Mouse (Mus musculus) spleen, adult 2 months (tissue): ENCODE results near the gene Plekhd1. TPM values are rescaled to one million over a fixed set of nuclear protein-coding genes. Genes with fewer than 3 reads are reported as not detected.

Experiments used
- DNase-seq, 2 experiments: peaks; one replicate each; pipeline versions ENCODE4 v3.0.0 to v3.0.0-alpha.2; 2012 to 2021; ENCODE audit warnings: low spot score in 2 of 2, low read depth in 1 of 2
- H3K27ac ChIP-seq: fragments of 200-500 bp; 2 replicates; pipeline ENCODE4 v1.5.1; 2012; ENCODE audit warnings: low read length, inconsistent platforms; ENCODE audit not compliant: insufficient read depth
- H3K27me3 ChIP-seq: fragments of 200-500 bp; 2 replicates; pipeline ENCODE4 v1.6.1; 2012; ENCODE audit warnings: mild to moderate bottlenecking, moderate library complexity, low read length, inconsistent platforms; ENCODE audit not compliant: control insufficient read depth, insufficient read depth
- H3K36me3 ChIP-seq: fragments of 200-500 bp; 2 replicates; pipeline ENCODE4 v1.6.1; 2012; ENCODE audit warnings: mild to moderate bottlenecking, low read length, inconsistent platforms; ENCODE audit not compliant: control insufficient read depth, insufficient read depth
- H3K4me1 ChIP-seq: fragments of 200-500 bp; 2 replicates; pipeline ENCODE4 v1.6.1; 2011; ENCODE audit warnings: inconsistent platforms; ENCODE audit not compliant: control insufficient read depth, insufficient read depth, insufficient read length
- H3K4me3 ChIP-seq: fragments of 200-500 bp; 2 replicates; pipeline ENCODE4 v1.5.1; 2011; ENCODE audit warnings: mild to moderate bottlenecking, inconsistent platforms; ENCODE audit not compliant: insufficient read depth, insufficient read length; ENCODE audit errors: extremely low read depth
- CTCF ChIP-seq: fragments of 200-500 bp; IDR thresholded peaks from 2 replicates; pipeline ENCODE4 v1.5.1; 2011; ENCODE audit warnings: mild to moderate bottlenecking, inconsistent platforms; ENCODE audit not compliant: insufficient read depth, insufficient read length, insufficient replicate concordance; ENCODE audit errors: extremely low read depth
- POLR2A ChIP-seq: fragments of 200-500 bp; IDR thresholded peaks from 2 replicates; pipeline ENCODE4 v1.6.1; 2011; ENCODE audit warnings: low read depth, low read length, inconsistent platforms
- WGBS: fragments of 180-500 bp; shearing (Covaris S2); methylation state at CpG from one replicate; pipeline ENCODE4 v1.1.7; 2018; 5-methylcytosine and 5-hydroxymethylcytosine counted together
- polyA plus RNA-seq: library from polyadenylated mRNA; depleted of rRNA; stranded (reverse); fragments of >200 nt; gene quantifications from 2 replicates; pipeline ENCODE4 v1.2.3, GENCODE M21; 2012

Gene Plekhd1
- polyA plus RNA-seq, 1 experiment, result 0.04 TPM

DNA sequence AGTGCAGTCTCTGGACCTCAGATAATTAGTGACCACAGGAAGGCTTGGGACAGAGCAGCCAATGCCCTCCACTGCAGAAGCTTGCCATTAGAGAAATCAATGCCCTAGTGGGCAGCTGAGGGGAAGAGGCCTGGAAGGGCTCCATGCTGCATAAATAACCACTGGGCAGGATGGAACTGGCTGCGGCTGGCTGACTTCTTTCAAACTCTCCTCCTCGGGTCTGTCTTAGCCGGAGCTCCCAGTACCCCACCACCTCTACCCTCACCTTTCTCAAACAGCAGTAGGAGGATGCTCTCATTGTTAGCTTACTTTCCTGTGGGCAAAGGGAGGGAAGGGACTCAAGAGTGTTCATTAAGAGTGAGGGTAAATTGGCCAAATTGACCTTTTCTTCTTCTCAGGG is 2.6 kb downstream of the Plekhd1 start:
- Histone ChIP-seq H3K27ac (no peak overlapping the region), H3K27me3 (peaks cover 11% of the 10 kb centered on the region), H3K4me1 (peaks cover 5% of the 10 kb centered on the region; the same call in 1 of the 2 replicates), H3K36me3 (no peaks in the 10 kb centered on the region), H3K4me3 (no peak overlapping the region)
- TF ChIP-seq POLR2A, result no peak
- no peak for TF ChIP-seq CTCF
- WGBS, result 82% methylated on average over 3 of the region's 3 CpGs
- no peak for DNase-seq

DNA sequence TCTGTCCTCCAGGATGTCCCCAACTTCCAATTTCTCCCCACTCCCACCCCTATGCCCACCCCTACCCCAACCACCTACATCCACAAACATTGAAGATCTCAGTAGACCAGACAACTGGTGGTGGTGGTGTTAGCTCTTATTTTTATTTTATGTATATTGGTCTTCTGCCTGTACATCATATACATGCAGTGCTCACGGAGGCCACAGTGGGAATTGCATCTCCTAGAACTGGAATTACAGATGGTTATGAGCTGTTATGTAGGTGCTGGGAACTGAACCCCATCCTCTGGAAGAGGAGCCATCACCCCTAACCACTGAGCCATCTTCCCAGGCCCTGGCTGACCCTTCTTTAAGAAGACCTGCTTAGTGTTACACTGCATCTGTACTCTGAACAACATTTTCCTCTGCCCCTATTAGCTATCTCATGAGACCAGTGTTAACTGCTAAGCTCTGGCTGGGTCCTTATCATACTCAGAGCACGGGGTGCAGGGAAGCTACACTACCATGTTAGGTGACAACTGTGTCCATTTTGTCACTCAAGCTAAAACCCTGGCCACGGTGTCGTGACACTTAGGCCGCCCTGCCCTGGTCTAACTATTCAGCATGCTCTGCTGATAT is 6.2 kb downstream of the Plekhd1 start:
- TF ChIP-seq CTCF, result no peak
- no peak for TF ChIP-seq POLR2A
- H3K4me1 ChIP-seq, result no peaks in the 10 kb centered on the region
- H3K27ac ChIP-seq, result no peak overlapping the region
- H3K27me3 ChIP-seq, result no peaks in the 10 kb centered on the region
- no peak overlapping the region for H3K4me3 ChIP-seq
- 85% methylated on average over 5 of the region's 5 CpGs for WGBS
- H3K36me3 ChIP-seq, result no peaks in the 10 kb centered on the region
- no peak for DNase-seq

GRCm38 (mm10) chr12:80699144-80699531 is 6.7 kb downstream of the Plekhd1 start:
- 67% methylated on average over 2 of the region's 2 CpGs for WGBS
- H3K36me3 ChIP-seq, result no peaks in the 10 kb centered on the region
- DNase-seq, result no peak
- no peak for TF ChIP-seq POLR2A
- no peak overlapping the region for H3K27ac ChIP-seq
- no peaks in the 10 kb centered on the region for H3K27me3 ChIP-seq
- H3K4me1 ChIP-seq, result no peaks in the 10 kb centered on the region
- H3K4me3 ChIP-seq, result no peak overlapping the region

GRCm38 (mm10) chr12:80701332-80701731 is 8.9 kb downstream of the Plekhd1 start:
- 82% methylated on average over 7 of the region's 7 CpGs for WGBS
- no peak for DNase-seq
- Histone ChIP-seq H3K36me3 (no peaks in the 10 kb centered on the region), H3K4me1 (no peaks in the 10 kb centered on the region), H3K27me3 (no peaks in the 10 kb centered on the region), H3K27ac (no peak overlapping the region), H3K4me3 (no peak overlapping the region)
- TF ChIP-seq POLR2A (no peak), CTCF (no peak)

GRCm38 (mm10) chr12:80706208-80706914 is 14.0 kb downstream of the Plekhd1 start:
- Histone ChIP-seq H3K4me3 (no peak overlapping the region), H3K4me1 (no peaks in the 10 kb centered on the region), H3K27me3 (no peaks in the 10 kb centered on the region), H3K27ac (no peak overlapping the region), H3K36me3 (no peaks in the 10 kb centered on the region)
- TF ChIP-seq CTCF (no peak), POLR2A (no peak)
- 66% methylated on average over 11 of the region's 11 CpGs for WGBS
- DNase-seq, result no peak

- no peaks in the 10 kb centered on the region for H3K36me3 ChIP-seq
- DNase-seq, result no peak
- H3K27ac ChIP-seq, result no peak overlapping the region
- 51% methylated on average over 6 of the region's 6 CpGs for WGBS
- TF ChIP-seq CTCF, result no peak
- no peak for TF ChIP-seq POLR2A
- no peaks in the 10 kb centered on the region for H3K4me1 ChIP-seq
- no peak overlapping the region for H3K4me3 ChIP-seq
- no peaks in the 10 kb centered on the region for H3K27me3 ChIP-seq
Observed at GRCm38 (mm10) chr12:80706915-80707604, 14.7 kb downstream of the Plekhd1 start.

- 80% methylated on average over 6 of the region's 6 CpGs for WGBS
Observed at GRCm38 (mm10) chr12:80715915-80716314, 23.5 kb downstream of the Plekhd1 start.

More at GRCm38 (mm10) chr12:80715915-80716314, 23.5 kb downstream of the Plekhd1 start:
- H3K27ac ChIP-seq, result no peak overlapping the region
- H3K4me1 ChIP-seq, result no peaks in the 10 kb centered on the region
- no peaks in the 10 kb centered on the region for H3K36me3 ChIP-seq
- DNase-seq, result no peak
- H3K27me3 ChIP-seq, result no peaks in the 10 kb centered on the region
- no peak overlapping the region for H3K4me3 ChIP-seq
- TF ChIP-seq POLR2A (no peak), CTCF (no peak)
